Mouse (Mus musculus) spleen, adult 2 months (tissue): ENCODE data around the gene Bdh1.

Experiments used
- CTCF ChIP-seq: fragments of 200-500 bp; IDR thresholded peaks from 2 replicates; pipeline ENCODE4 v1.5.1; 2011; ENCODE audit warnings: mild to moderate bottlenecking, inconsistent platforms; ENCODE audit not compliant: insufficient read depth, insufficient read length, insufficient replicate concordance; ENCODE audit errors: extremely low read depth
- POLR2A ChIP-seq: fragments of 200-500 bp; IDR thresholded peaks from 2 replicates; pipeline ENCODE4 v1.6.1; 2011; ENCODE audit warnings: low read depth, low read length, inconsistent platforms

GRCm38 (mm10) chr16:31412321-31412720 is 9.8 kb upstream of the Bdh1 start:
- TF ChIP-seq CTCF (no peak), POLR2A (no peak)
